Mouse (Mus musculus): Measurements from ENCODE around the gene Bclaf1. TPM values are rescaled to one million over a fixed set of nuclear protein-coding genes. Genes with fewer than 3 reads are reported as not detected.
A peak's percentile ranks its signal among the peaks of the same experiment; 100 is the strongest.

The Bclaf1 gene
- total RNA-seq, 2 experiments from 2014 or later = 85.0 to 101 TPM

- no peak for DNase-seq (ENCODE audit: low spot score in 2 of 2)
These were observed 1.7 kb downstream of the Bclaf1 start for GRCm38 (mm10) chr10:20313941-20314340.

- DNase-seq (ENCODE audit: low spot score in 2 of 2) = no peak
These were observed 2.5 kb downstream of the Bclaf1 start for GRCm38 (mm10) chr10:20314797-20315196.

GRCm38 (mm10) chr10:20317466-20317865, 5.2 kb downstream of the Bclaf1 start:
- no peak for DNase-seq (ENCODE audit: low spot score in 2 of 2)

- no peak for DNase-seq (ENCODE audit: low spot score in 2 of 2)
These were observed 14.0 kb downstream of the Bclaf1 start for GRCm38 (mm10) chr10:20326226-20326625.

- no peak for DNase-seq (ENCODE audit: low spot score in 2 of 2)
These were observed 19.0 kb downstream of the Bclaf1 start for GRCm38 (mm10) chr10:20331262-20331661.

- no peak for DNase-seq (ENCODE audit: low spot score in 2 of 2)
These were observed 25.6 kb downstream of the Bclaf1 start for GRCm38 (mm10) chr10:20337872-20338271.

GRCm38 (mm10) chr10:20345736-20346135, 33.5 kb downstream of the Bclaf1 start:
- DNase-seq (ENCODE audit: low spot score in 2 of 2) = no peak

- peak; percentile 86 to 94 for DNase-seq (ENCODE audit: low spot score in 2 of 2)
These were observed 35.3 kb downstream of the Bclaf1 start, which contains the start of gene Mtfr2 for GRCm38 (mm10) chr10:20347285-20348214. Gene Mtfr2 (plus strand): TSS chr10:20347770.

GRCm38 (mm10) chr10:20348894-20349293, 36.6 kb downstream of the Bclaf1 start:
- no peak for DNase-seq (ENCODE audit: low spot score in 2 of 2)

- DNase-seq (ENCODE audit: low spot score in 2 of 2) = no peak
These were observed 49.5 kb downstream of the Bclaf1 start for GRCm38 (mm10) chr10:20361542-20362449.

GRCm38 (mm10) chr10:20362450-20363118, 50.3 kb downstream of the Bclaf1 start:
- no peak for DNase-seq (ENCODE audit: low spot score in 2 of 2)

- DNase-seq (ENCODE audit: low spot score in 2 of 2) = no peak
These were observed 59.8 kb downstream of the Bclaf1 start for GRCm38 (mm10) chr10:20372046-20372445.

GRCm38 (mm10) chr10:20377621-20378020, 65.4 kb downstream of the Bclaf1 start:
- no peak for DNase-seq (ENCODE audit: low spot score in 2 of 2)

GRCm38 (mm10) chr10:20379071-20379735, 66.9 kb downstream of the Bclaf1 start:
- DNase-seq (ENCODE audit: low spot score in 2 of 2) = peak in 1 of 2 experiments; percentile 18

- no peak for DNase-seq (ENCODE audit: low spot score in 2 of 2)
These were observed 68.5 kb downstream of the Bclaf1 start for GRCm38 (mm10) chr10:20380798-20381197.

- DNase-seq (ENCODE audit: low spot score in 2 of 2) = no peak
These were observed 69.1 kb downstream of the Bclaf1 start for GRCm38 (mm10) chr10:20381352-20381751.

- DNase-seq (ENCODE audit: low spot score in 2 of 2) = no peak
These were observed 70.6 kb downstream of the Bclaf1 start for GRCm38 (mm10) chr10:20382807-20383419.

GRCm38 (mm10) chr10:20390568-20390967, 78.3 kb downstream of the Bclaf1 start:
- DNase-seq (ENCODE audit: low spot score in 2 of 2) = no peak
